Mouse (Mus musculus) splenic B cell, adult 2 months (primary cell): ENCODE measurements around the gene Ern1.
"Not testable (repeated sequence)": the region's sequence is repeated elsewhere in the genome, so short reads cannot be mapped to it uniquely, and the experiment has no call there.

ENCODE experiments used
- DNase-seq: peaks from one replicate; pipeline ENCODE4 v3.0.0-alpha.2; 2011; ENCODE audit warnings: low read depth, low spot score
- H3K27me3 ChIP-seq: 2 replicates; pipeline ENCODE4 v1.6.1; 2012; ENCODE audit warnings: mild to moderate bottlenecking, low read length, moderate library complexity, mixed read lengths; ENCODE audit not compliant: control insufficient read depth, poor library complexity, insufficient read depth, severe bottlenecking
- H3K36me3 ChIP-seq: 2 replicates; pipeline ENCODE4 v1.6.1; 2012; ENCODE audit warnings: mild to moderate bottlenecking, low read length, moderate library complexity, mixed read lengths; ENCODE audit not compliant: control insufficient read depth, poor library complexity, insufficient read depth, severe bottlenecking

Gene Ern1

DNA sequence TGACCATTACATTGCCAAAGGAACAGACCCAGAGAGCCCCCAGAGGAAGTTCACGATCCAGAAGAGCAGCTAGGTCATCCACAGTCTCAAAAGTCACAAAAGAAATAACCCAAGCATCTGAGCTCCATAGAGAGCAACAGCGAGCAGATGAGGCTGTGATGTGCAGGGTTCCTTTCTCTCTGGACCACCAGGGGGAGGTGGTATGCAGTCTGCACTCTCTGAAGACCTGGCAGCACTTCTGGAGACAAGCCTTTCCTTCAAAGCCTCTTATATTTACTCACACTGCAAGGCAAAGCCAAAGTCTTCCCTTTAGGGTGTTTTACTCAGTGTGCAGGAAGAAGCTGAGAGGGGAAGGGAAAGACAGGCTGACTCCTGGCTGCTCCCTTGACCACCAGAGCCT lies 25.5 kb upstream of the Ern1 start:
- DNase-seq = peak; percentile 66
- no peaks in the 10 kb centered on the region for H3K27me3 ChIP-seq
- H3K36me3 ChIP-seq = no peaks in the 10 kb centered on the region

DNA sequence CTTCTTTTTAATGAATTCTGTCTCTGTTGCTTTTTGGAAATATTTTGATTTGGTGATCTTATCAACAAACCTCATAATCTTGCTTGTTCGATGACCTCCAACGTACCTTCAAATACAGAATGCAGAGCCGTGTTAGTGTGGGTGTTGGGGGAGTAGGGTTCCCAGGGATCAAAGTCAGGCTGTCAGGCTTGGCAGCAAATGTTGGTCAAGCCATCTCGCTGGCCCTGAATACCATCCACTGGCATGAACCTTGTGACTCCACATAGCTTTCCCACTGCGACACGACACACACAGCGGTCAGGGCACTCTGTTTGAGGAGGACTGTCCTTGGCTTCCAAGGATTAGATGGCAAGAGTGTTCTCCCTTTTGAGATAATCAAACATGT lies 24.3 kb upstream of the Ern1 start:
- DNase-seq = no peak

DNA sequence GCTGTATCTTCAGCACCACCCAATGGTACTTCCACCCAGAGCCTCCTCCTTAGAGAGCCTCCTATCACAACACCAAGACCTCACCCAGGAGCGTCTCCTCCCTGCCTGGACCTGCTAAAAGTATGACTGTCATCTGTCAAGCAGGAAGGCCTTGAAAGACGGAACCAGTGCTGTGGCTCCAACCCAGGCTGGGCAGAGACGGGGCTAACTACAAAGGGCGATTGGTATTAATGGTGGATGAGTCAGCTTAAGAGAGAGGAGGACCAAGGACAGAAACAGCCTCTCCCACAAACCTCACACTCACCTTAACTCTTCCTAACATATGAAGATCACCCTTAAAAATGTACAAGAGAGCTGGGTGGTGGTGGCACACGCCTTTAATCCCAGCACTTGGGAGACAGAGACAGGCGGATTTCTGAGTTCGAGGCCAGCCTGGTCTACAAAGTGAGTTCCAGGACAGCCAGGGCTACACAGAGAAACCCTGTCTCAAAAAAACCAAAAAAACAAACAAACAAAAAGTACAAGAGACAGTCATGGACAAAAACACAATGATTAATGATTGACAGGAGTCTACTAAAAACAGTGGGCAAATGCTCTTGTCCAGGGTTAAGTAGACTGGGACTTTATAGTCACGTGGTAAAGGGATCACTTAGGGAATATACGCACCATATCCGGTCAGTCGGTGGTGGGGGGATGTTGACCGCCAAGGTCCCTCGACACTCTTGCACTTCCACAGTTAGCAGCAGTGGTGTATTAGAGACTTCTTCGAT lies 23.8 kb upstream of the Ern1 start:
- Histone ChIP-seq H3K36me3 (no peaks in the 10 kb centered on the region), H3K27me3 (no peaks in the 10 kb centered on the region)
- no peak for DNase-seq

More for the DNA sequence above, 24.3 kb upstream of the Ern1 start:
- no peaks in the 10 kb centered on the region for H3K27me3 ChIP-seq
- H3K36me3 ChIP-seq = no peaks in the 10 kb centered on the region

DNA sequence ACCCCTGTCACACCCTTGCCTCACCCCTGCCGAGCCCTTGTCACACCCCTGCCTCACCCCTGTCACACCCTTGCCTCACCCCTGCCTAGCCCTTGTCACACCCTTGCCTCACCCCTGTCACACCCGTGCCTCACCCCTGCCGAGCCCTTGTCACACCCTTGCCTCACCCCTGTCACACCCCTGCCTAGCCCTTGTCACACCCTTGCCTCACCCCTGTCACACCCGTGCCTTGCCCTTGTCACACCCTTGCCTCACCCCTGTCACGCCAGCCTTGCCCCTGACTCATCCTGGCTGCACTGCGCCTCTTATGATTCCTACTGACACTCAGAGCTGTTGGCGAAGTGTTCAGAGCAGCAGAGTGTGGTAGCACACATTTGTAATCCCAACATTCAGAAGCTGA lies 20.0 kb upstream of the Ern1 start:
- H3K36me3 ChIP-seq = no peaks in the 10 kb centered on the region
- no peak for DNase-seq
- H3K27me3 ChIP-seq = no peaks in the 10 kb centered on the region

DNA sequence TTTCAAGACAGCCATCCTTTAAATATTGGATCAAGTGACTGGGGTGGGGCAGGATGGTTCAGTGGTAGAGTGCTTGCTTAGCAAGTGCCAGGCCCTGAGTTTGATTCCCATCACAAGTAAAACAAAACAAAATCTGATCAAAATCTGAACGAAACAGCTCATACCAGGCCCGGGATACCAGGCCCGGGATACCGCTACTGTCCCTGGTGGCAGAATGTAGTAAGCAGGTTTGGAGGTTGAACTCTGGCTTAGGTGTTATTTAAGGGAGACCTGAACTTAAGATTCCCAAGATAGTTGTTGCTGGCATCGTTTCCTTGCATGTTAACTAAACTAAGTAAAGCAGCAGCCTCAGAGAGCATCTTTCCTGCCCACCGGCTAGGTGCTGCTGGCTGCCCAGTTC lies 18.6 kb upstream of the Ern1 start:
- no peak for DNase-seq
- Histone ChIP-seq H3K27me3 (no peaks in the 10 kb centered on the region), H3K36me3 (no peaks in the 10 kb centered on the region)

DNA sequence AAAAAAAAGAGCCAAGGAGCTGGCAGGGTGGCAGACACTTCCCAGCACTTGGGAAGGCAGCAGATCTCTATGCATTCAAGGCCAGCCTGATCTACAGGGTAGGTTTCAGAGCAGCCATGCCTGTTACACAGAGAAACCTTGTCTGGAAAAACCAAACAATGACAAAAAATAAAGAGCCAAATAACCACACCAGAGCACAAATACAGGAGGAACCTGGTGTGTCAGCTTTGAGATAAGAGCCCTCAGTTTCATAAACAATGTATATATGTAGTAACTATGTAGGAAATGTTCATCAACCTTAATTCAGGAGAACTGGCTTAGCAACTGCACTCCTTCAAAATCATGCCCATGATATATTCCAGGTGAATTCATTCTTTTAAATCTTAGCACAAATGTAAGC lies 16.5 kb upstream of the Ern1 start:
- H3K36me3 ChIP-seq = no peaks in the 10 kb centered on the region
- DNase-seq = no peak
- no peaks in the 10 kb centered on the region for H3K27me3 ChIP-seq

DNA sequence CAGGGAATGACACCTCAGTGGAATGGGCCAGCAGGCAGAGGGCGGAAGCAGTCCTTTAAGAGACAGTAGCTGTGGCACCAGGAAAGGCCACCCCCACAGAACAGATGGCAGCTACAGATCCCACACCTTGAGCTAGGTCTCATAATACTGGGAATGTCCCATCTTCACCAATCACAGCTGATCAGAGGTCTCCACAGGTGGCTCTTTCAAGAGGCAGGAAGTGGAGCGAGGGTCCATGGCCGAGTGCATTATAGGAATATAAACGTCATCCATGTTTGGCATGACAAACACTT lies 15.7 kb upstream of the Ern1 start:
- DNase-seq = no peak
- Histone ChIP-seq H3K36me3 (no peaks in the 10 kb centered on the region), H3K27me3 (no peaks in the 10 kb centered on the region)

DNA sequence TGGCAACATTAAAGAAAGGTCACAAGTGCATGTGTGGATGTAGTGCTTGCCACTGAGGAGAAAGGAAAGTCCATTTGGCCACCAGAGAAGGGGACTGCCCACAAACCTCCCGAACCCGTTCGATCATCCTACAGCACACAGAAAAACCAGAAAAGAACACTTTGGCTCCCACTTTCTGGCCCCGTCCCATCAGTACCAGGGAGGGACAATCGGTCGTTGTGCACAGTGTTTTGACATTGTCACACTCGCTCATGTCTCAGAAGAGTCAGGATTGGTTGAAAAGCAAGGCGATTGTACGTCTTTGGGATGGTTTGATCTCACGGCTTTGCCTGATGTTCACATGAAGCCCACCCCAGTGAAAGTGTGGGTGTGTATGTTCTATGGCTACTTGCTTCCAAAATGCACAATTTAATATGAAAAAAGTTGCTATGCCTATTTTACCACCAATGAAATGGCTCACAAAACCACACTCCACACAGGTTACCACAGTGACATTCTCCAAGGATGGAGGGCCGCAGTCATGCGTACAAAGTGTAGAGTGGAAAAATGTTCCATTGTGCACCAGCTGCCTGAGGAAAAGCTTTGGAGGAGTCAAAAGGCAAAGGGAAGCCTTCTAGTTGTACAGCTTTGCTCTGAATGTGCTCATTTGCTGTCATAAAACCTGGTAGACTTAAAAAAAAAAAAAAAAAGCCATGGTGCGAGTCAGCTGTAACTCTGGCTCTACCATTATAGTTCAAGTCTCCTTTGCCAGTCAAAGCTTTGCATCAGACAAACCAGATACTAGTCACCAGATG lies 15.2 kb upstream of the Ern1 start:
- no peak for DNase-seq
- no peaks in the 10 kb centered on the region for H3K36me3 ChIP-seq
- no peaks in the 10 kb centered on the region for H3K27me3 ChIP-seq

DNA sequence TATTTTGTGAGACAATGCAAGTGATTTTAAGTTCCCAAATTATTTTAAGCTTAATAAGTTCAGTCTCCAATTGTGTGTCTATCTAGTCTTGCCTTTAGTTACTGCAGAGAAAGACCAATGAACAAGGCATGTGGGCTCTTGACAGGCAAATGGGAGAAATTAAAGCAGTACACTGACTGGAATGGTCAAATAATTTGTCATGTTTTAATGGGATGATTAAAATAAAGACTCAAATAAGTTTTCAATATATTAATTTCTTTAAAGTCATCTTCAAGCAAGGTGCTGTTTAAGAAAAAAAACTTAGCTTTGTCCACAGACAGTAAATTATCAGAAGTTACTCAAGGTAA lies 14.5 kb upstream of the Ern1 start:
- no peak for DNase-seq
- Histone ChIP-seq H3K27me3 (no peaks in the 10 kb centered on the region), H3K36me3 (no peaks in the 10 kb centered on the region)

DNA sequence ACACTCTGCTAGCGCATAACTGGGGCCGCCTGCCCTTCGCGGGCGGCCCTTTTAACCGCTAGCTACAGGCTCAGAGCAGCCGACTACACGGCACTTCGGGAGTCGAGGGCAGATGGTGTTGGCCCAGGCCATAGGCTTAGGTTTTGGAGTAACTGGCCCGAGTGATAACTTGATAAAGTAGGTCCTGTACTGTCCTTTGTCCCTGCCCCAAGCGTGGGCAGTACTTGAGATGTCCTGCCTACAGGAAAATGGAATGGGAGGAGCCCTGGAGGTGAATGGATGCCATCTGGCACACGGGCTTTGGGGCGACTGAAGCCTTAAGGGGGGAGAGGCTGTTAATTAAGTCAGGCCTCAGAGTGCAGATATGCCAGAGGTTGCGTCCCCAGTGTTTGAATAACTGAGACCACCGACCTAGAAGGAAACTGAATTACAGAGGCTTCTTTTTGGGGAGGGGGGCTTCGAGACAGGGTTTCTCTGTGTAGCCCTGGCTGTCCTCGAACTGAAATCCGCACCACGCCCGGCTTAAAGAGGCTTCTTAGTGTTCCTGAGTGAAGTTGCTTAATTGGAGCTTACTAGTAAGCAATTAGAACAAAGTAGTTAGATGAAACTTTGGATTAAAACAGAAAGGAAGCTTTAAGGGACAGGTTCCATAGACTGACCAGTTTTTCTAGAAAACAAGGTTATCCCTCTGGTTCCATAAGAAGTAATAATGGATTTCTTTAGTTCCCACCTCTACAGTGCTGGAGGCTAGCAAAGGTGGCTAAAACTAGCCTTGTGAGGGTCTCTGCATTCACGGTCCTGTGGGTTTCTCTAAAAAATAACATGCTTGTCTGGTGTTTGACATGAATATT lies 13.9 kb upstream of the Ern1 start:
- no peaks in the 10 kb centered on the region for H3K36me3 ChIP-seq
- DNase-seq = peak; percentile 36
- H3K27me3 ChIP-seq = no peaks in the 10 kb centered on the region

DNA sequence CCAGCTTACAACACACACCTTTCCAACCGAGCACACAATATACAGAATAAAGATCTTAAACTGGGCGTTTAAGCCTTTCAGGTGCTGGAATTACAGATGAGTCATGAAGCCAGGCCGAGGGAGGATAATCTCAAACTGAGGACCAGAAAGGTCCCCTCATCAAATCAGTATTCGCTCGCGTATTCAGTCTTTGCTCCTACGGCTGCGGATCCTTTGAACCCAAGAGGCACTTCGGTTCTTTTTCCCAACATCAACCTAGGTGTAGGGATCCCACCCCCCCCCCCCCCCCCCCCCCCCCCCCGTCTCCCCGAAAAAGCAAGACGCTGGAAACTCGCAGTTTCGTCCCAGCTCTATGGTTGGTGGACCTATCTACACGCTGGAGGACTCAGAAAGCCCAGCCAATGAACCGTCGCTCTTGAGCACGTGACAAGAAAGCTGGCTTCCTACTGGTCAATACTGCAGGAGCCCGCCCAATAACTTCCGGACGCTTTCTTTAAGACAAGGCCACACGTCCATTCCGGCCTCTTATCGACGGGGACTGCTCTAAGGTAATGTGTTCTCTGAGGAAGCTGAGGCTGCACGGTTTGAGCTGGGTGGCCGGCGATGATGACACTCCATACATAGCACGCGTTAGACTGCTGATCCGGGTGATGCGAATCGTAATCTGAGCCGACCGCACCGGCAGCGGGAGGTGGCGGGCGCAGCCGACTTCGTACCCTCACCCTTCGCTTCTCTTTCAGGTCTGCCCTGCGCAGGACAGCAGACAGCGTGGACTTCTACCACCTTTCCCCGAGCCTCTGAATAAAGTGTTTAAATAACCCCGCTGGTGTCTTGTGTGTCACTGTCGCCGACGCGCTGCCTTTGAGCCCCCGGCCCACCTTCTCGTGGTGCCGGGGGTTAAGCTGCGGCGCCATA lies 13.0 kb upstream of the Ern1 start:
- no peaks in the 10 kb centered on the region for H3K36me3 ChIP-seq
- peak; percentile 98 for DNase-seq
- H3K27me3 ChIP-seq = no peaks in the 10 kb centered on the region

DNA sequence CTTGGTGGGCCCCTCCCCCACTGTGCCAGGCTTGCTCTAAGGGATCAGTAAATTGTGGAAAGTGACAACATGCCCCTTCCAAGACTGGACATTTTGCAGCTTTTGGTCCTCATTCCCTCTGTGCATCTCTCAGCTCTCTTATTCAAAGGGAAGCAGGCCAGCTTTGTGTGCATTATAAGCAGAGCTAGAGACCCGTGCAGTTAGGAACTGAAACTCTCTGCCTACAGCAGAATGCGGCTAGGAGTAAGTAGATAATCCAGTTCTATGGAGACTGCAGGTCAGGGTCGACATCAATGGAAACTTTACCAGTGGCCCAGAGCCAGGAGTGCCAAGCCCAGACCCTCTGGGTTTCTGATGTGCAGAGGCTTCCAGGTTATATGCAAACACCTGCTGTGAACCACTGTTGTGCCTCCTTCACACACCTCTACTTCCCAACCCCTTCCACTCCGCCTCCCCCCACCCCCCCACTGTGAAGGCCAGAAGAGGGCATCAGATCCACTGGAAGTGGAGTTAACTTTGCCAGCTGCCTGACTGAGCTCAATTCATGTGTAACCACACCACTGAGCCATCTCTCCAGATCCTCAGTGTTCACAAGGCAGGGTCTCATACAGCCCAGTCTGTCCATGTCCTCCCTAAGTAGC lies 11.2 kb upstream of the Ern1 start:
- H3K27me3 ChIP-seq = no peaks in the 10 kb centered on the region
- no peaks in the 10 kb centered on the region for H3K36me3 ChIP-seq
- DNase-seq = peak; percentile 38

DNA sequence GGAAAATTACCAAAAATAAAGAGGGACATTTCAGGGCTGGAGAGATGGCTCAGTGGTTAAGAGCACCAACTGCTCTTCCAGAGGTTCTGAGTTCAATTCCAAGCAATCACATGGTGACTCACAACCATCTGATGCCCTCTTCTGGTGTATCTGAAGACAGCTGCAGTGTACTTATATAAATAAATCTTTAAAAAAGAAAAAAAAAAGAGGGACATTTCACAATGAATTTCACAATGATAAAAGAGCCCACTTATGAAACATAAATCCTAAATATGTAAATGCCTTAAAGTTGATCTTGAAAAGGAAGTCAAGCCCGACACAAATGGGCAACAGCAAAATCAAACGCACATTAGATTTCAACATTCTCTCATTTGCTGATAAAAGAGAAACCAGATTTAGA lies 10.3 kb upstream of the Ern1 start:
- Histone ChIP-seq H3K27me3 (no peaks in the 10 kb centered on the region), H3K36me3 (no peaks in the 10 kb centered on the region)
- DNase-seq = no peak

DNA sequence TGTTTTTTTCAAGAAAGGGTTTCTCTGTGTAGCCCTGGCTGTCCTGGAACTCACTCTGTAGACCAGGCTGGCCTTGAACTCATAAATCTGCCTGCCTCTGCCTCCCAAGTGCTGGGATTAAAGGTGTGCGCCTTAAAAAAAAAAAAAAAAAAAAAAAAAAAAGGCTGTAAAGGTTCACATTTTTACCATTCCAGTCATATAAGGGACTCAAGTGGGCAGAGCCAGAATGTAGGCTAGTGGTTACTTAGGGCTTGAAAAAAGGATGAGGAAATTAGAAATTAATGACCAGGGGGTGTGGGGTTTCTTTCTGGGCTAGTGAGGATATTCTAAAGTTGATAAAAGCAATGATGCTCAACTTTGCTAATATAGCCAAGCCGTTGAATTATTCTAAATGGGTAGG lies 9.4 kb upstream of the Ern1 start:
- not testable (repeated sequence) for DNase-seq, H3K27me3 ChIP-seq, H3K36me3 ChIP-seq
